Mouse (Mus musculus): ENCODE measurements around the gene Osmr. TPM values are rescaled to one million over a fixed set of nuclear protein-coding genes. Genes with fewer than 3 reads are reported as not detected.

The Osmr gene
- polyA plus RNA-seq, 1 experiment from 2014 or later = 1.0 TPM

Other genes starting within 250 kb of the Osmr start
- 57.3 and 58.0 TPM in 2 replicates for gene Rictor, start 166.6 kb downstream of the Osmr start, polyA plus RNA-seq (2016; fragmentation: Nextera tagmentation; extraction: Ambion mirVana)
- 16.5 and 18.3 TPM in 2 replicates for gene Lifr, start 215.6 kb upstream of the Osmr start, polyA plus RNA-seq (2016; fragmentation: Nextera tagmentation; extraction: Ambion mirVana)